Mouse (Mus musculus) heart, embryonic 16.5 days (tissue): ENCODE measurements around the gene Cyp2c23. TPM values are rescaled to one million over a fixed set of nuclear protein-coding genes. Genes with fewer than 3 reads are reported as not detected.

Experiments used
- ATAC-seq: fragments of 200-750 bp; cut with Nextera tagmentation; replicated peaks from 2 replicates; pipeline ENCODE4 v1.8.0; 2017; ENCODE audit warnings: moderate number of reproducible peaks; ENCODE audit not compliant: insufficient read depth, low FRiP score; ENCODE audit errors: extremely low read depth
- H3K27ac ChIP-seq: fragments of 300-500 bp; sonication (generic); 2 replicates; pipeline ENCODE4 v1.5.1; 2014; ENCODE audit warnings: mild to moderate bottlenecking, low read length, control low read depth, moderate library complexity
- H3K27me3 ChIP-seq: fragments of 300-500 bp; sonication (generic); 2 replicates; pipeline ENCODE4 v1.6.1; 2014; ENCODE audit warnings: low read length, mixed read lengths; ENCODE audit not compliant: control insufficient read depth, insufficient read depth
- H3K36me3 ChIP-seq: fragments of 300-500 bp; sonication (generic); 2 replicates; pipeline ENCODE4 v1.6.1; 2014; ENCODE audit not compliant: control insufficient read depth, insufficient read depth
- H3K4me1 ChIP-seq: fragments of 300-500 bp; sonication (generic); 2 replicates; pipeline ENCODE4 v1.6.1; 2014; ENCODE audit warnings: low read length, mixed read lengths; ENCODE audit not compliant: control insufficient read depth, insufficient read depth
- H3K4me2 ChIP-seq: fragments of 300-500 bp; sonication (generic); 2 replicates; pipeline ENCODE4 v1.6.1; 2014; ENCODE audit warnings: low read depth, mild to moderate bottlenecking, control low read depth, low read length
- H3K4me3 ChIP-seq: fragments of 300-500 bp; sonication (generic); 2 replicates; pipeline ENCODE4 v1.5.1; 2014; ENCODE audit warnings: mild to moderate bottlenecking, control low read depth, low read length
- H3K9ac ChIP-seq: fragments of 300-500 bp; sonication (generic); 2 replicates; pipeline ENCODE4 v1.6.1; 2014; ENCODE audit warnings: low read length, control low read depth
- H3K9me3 ChIP-seq: fragments of 300-500 bp; sonication (generic); replicated peaks from 2 replicates; pipeline ENCODE4 v1.6.1; 2016; ENCODE audit warnings: low read length; ENCODE audit not compliant: control insufficient read depth
- WGBS: fragments of 180-500 bp; shearing (Covaris S2); extraction: QIAGEN DNeasy Blood & Tissue Kit; methylation state at CpG from one replicate; pipeline ENCODE4 v1.1.7; 2014; 5-methylcytosine and 5-hydroxymethylcytosine counted together
- polyA plus RNA-seq: library from polyadenylated mRNA; unstranded; fragments of >200 nt; fragmentation: Nextera tagmentation; extraction: Ambion mirVana; gene quantifications from 2 replicates; pipeline ENCODE4 v1.2.1, GENCODE M21; 2015

The Cyp2c23 gene
- polyA plus RNA-seq, result not detected in 2 replicates

- 73% methylated on average over 5 of the region's 8 CpGs for WGBS
- H3K9me3 ChIP-seq, result no peaks in the 10 kb centered on the region
- no peak within 1 kb of the TSS for H3K4me2 ChIP-seq
- no peaks in the 10 kb centered on the region for H3K36me3 ChIP-seq
- no peak within 1 kb of the TSS for H3K4me3 ChIP-seq
- H3K27me3 ChIP-seq, result no peaks in the 10 kb centered on the region
- ATAC-seq, result no peak
- no peak within 1 kb of the TSS for H3K9ac ChIP-seq
- H3K4me1 ChIP-seq, result no peaks in the 10 kb centered on the region
- H3K27ac ChIP-seq, result no peak within 1 kb of the TSS
Observed at GRCm38 (mm10) chr19:44028972-44029371, at the start of gene Cyp2c23. Gene Cyp2c23 (minus strand): TSS chr19:44029208.

GRCm38 (mm10) chr19:44077024-44077423 lies 48.0 kb upstream of the Cyp2c23 start:
- no peak for ATAC-seq
- peaks cover 25% of the 10 kb centered on the region for H3K36me3 ChIP-seq

DNA sequence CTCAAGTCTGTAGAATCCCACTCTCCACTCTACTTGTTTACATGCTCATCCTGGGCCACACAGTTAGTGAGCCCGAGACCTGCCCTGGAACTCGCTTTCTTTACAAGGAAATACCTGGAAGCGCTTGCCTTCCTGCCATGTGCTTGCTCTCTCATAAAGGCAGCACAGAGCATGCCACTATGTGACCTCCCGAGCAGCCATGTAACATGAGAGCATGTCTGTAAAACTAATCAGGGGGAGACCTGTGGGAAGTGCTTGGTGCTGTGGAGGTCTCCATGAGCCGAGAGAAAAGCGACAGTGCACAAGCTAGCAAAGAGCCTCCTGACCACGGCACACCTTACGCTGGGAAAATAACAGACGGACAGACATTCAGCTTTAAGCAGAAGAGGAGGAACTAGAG lies 47.4 kb upstream of the Cyp2c23 start:
- H3K9ac ChIP-seq, result no peak overlapping the region
- no peak for ATAC-seq
- peaks cover 25% of the 10 kb centered on the region for H3K36me3 ChIP-seq
- 86% methylated on average over 9 of the region's 9 CpGs for WGBS
- no peaks in the 10 kb centered on the region for H3K4me1 ChIP-seq
- no peak overlapping the region for H3K4me3 ChIP-seq
- no peaks in the 10 kb centered on the region for H3K27me3 ChIP-seq
- no peaks in the 10 kb centered on the region for H3K9me3 ChIP-seq
- H3K4me2 ChIP-seq, result no peak overlapping the region
- no peak overlapping the region for H3K27ac ChIP-seq

More at GRCm38 (mm10) chr19:44077024-44077423, 48.0 kb upstream of the Cyp2c23 start:
- H3K4me3 ChIP-seq, result no peak overlapping the region
- H3K27me3 ChIP-seq, result no peaks in the 10 kb centered on the region
- H3K9me3 ChIP-seq, result no peaks in the 10 kb centered on the region
- WGBS, result 79% methylated on average over 4 of the region's 4 CpGs
- H3K9ac ChIP-seq, result no peak overlapping the region
- H3K4me1 ChIP-seq, result no peaks in the 10 kb centered on the region
- H3K27ac ChIP-seq, result no peak overlapping the region
- no peak overlapping the region for H3K4me2 ChIP-seq

- Histone ChIP-seq H3K9me3 (no peaks in the 10 kb centered on the region), H3K4me3 (no peak overlapping the region), H3K27ac (no peak overlapping the region), H3K9ac (no peak overlapping the region), H3K4me1 (peaks cover 2% of the 10 kb centered on the region; the same call in 1 of the 2 replicates), H3K27me3 (no peaks in the 10 kb centered on the region), H3K36me3 (peaks cover 23% of the 10 kb centered on the region), H3K4me2 (no peak overlapping the region)
- no peak for ATAC-seq
- 73% methylated on average over 11 of the region's 11 CpGs for WGBS
Observed at GRCm38 (mm10) chr19:44074986-44075385, 46.0 kb upstream of the Cyp2c23 start.

DNA sequence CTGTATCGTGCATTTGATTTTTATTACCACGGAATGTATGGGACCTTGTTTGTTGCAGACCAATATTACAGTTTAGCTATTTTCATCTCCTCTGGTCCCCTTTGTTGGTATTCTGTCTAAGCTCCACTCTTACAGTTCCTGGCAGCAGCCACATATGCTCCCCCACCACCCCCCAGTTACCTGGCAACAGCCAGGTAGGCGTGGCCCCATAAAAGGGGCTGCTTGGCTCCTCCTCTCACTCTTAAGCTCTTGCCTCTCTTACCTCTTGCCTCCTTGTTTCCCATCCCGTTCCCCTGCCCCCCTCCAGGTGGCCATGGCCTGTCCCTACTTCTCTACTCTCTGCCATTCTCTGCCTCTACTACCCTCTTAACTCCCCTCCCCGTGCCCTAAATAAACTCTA lies 42.2 kb upstream of the Cyp2c23 start:
- no peaks in the 10 kb centered on the region for H3K9me3 ChIP-seq
- no peak for ATAC-seq
- H3K4me1 ChIP-seq, result peaks cover 8% of the 10 kb centered on the region
- H3K36me3 ChIP-seq, result peaks cover 9% of the 10 kb centered on the region
- no peak overlapping the region for H3K4me2 ChIP-seq
- WGBS, result 65% methylated on average over 5 of the region's 5 CpGs
- H3K4me3 ChIP-seq, result no peak overlapping the region
- H3K27me3 ChIP-seq, result no peaks in the 10 kb centered on the region
- H3K9ac ChIP-seq, result no peak overlapping the region
- H3K27ac ChIP-seq, result no peak overlapping the region

- H3K4me3 ChIP-seq, result peak overlapping the region; percentile 88
- peaks cover 9% of the 10 kb centered on the region for H3K36me3 ChIP-seq
- no peaks in the 10 kb centered on the region for H3K9me3 ChIP-seq
- H3K27me3 ChIP-seq, result no peaks in the 10 kb centered on the region
- peaks cover 8% of the 10 kb centered on the region for H3K4me1 ChIP-seq
- WGBS, result 10% methylated on average over 4 of the region's 4 CpGs
- no peak for ATAC-seq
- peak overlapping the region; percentile 81 for H3K9ac ChIP-seq
- peak overlapping the region; percentile 91 for H3K4me2 ChIP-seq
- H3K27ac ChIP-seq, result peak overlapping the region; percentile 60; the same call in 1 of the 2 replicates
Observed at GRCm38 (mm10) chr19:44069914-44070232, 40.9 kb upstream of the Cyp2c23 start.

DNA sequence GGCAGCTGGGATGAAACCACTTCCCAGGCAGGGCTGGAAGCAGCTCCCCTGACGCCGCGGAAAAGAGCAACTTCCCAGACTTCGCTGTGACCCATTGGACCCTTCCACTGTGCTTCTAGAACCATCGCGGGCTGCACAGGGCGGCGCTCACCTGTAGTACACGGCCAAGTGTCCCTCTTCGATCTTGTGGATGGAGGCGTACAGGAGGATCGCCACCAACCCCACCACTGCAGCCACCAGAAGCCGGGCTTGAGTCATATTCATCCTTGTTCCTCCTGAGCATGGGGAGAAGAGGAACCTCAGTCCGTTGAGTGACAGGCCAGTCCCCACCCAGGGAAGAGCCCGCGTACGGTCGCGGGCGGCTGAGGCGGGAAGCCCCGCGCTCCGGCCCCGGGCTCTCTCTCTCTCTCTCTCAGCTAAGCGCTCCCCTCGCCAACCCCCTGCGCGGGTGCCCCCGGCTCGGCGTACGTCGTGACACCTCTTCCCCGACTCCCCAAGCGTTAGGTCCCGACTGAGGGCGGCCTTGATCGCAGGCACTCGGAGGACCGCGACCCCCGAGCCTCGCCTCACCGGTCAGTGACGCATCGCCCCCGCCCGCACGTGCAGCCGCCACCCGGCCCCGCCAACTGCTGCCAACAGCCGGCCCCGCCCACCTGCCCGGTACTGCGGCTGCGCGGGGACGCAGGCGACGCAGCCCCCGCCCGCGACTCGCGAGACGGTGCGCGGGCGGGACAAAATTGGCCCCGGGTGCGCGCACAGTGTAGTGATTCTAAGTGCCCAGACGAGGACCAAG lies 40.3 kb upstream of the Cyp2c23 start, which contains the start of gene Erlin1:
Erlin1 (minus strand) TSS at position 665 of the 793 bp plus-strand sequence.
- no peaks in the 10 kb centered on the region for H3K27me3 ChIP-seq
- H3K4me1 ChIP-seq, result peaks cover 8% of the 10 kb centered on the region
- peaks cover 8% of the 10 kb centered on the region for H3K36me3 ChIP-seq
- peak within 1 kb of the TSS; percentile 91 for H3K4me2 ChIP-seq
- peak within 1 kb of the TSS; percentile 81 for H3K9ac ChIP-seq
- no peaks in the 10 kb centered on the region for H3K9me3 ChIP-seq
- ATAC-seq, result peak; percentile 93
- peak within 1 kb of the TSS; percentile 60 for H3K27ac ChIP-seq
- H3K4me3 ChIP-seq, result peak within 1 kb of the TSS; percentile 88
- under 1% methylated on average over 75 of the region's 75 CpGs for WGBS

GRCm38 (mm10) chr19:44068232-44068631 lies 39.2 kb upstream of the Cyp2c23 start:
- no peak overlapping the region for H3K4me3 ChIP-seq
- H3K27me3 ChIP-seq, result no peaks in the 10 kb centered on the region
- H3K4me2 ChIP-seq, result peak overlapping the region; percentile 91
- H3K36me3 ChIP-seq, result peaks cover 10% of the 10 kb centered on the region; the same call in 1 of the 2 replicates
- H3K9ac ChIP-seq, result no peak overlapping the region
- H3K9me3 ChIP-seq, result no peaks in the 10 kb centered on the region
- H3K27ac ChIP-seq, result no peak overlapping the region
- ATAC-seq, result no peak
- 76% methylated on average over 4 of the region's 4 CpGs for WGBS
- peaks cover 8% of the 10 kb centered on the region for H3K4me1 ChIP-seq

- H3K27ac ChIP-seq, result no peak overlapping the region
- H3K4me3 ChIP-seq, result no peak overlapping the region
- no peaks in the 10 kb centered on the region for H3K27me3 ChIP-seq
- WGBS, result 80% methylated on average over 9 of the region's 9 CpGs
- no peak for ATAC-seq
- H3K4me2 ChIP-seq, result no peak overlapping the region
- H3K9me3 ChIP-seq, result no peaks in the 10 kb centered on the region
- no peak overlapping the region for H3K9ac ChIP-seq
- H3K4me1 ChIP-seq, result peaks cover 8% of the 10 kb centered on the region
- H3K36me3 ChIP-seq, result peaks cover 8% of the 10 kb centered on the region; the same call in 1 of the 2 replicates
Observed at GRCm38 (mm10) chr19:44067323-44068049, 38.5 kb upstream of the Cyp2c23 start.
